Mouse (Mus musculus): ENCODE results near the gene Rtl8c.

DNA sequence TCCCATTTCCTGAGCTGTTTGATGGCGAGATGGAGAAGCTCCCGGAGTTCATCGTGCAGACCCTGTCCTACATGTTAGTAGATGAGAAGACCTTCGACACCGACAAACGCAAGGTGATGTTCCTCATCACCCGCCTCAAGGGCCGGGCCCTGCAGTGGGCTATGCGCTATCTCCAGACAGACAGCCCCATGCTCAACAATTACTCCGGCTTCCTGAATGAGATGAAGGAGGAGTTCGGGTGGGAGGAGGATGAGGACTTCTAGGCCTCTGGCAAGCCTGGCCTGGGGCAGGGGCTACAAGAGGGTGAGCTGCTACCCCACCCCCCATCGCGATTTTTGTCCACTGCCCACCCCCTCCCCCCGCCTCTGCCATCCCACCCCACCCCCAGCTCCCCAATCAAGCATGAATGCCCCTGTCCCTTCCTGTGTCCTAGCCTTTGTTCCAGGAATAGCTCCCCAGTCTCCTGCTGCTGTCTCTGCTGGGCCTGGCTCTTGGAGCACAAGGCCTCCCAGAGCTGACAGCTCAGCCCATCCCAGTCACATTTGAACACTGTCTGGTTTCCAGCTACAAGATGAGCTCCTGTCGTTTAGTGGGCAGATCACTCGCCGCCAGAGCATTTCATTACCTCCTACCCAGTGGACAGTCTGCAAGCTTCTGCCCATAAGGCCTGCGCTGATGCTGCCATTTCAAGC lies 436 bp downstream of the Rtl8c start:
- no peak for TF ChIP-seq CTCF (conservative IDR thresholded peaks at IDR 0.05; ENCODE audit: low read length)
- no peak for TF ChIP-seq NANOG (IDR thresholded peaks at IDR 0.05; ENCODE audit: borderline replicate concordance, low read length)
- TF ChIP-seq POU5F1 (IDR thresholded peaks at IDR 0.05; ENCODE audit: borderline replicate concordance, low read length), result no peak
